Mouse (Mus musculus) testis, adult 2 months (tissue): ENCODE data around the gene Polr2a. TPM values are rescaled to one million over a fixed set of nuclear protein-coding genes. Genes with fewer than 3 reads are reported as not detected.

ENCODE experiments used
- H3K27ac ChIP-seq: fragments of 200-500 bp; 2 replicates; pipeline ENCODE4 v1.5.1; 2012; ENCODE audit warnings: low read depth, low read length; ENCODE audit not compliant: control insufficient read depth, insufficient read depth
- H3K27me3 ChIP-seq: fragments of 200-500 bp; 2 replicates; pipeline ENCODE4 v1.6.1; 2012; ENCODE audit warnings: mild to moderate bottlenecking, low read length, moderate library complexity; ENCODE audit not compliant: control insufficient read depth, insufficient read depth
- H3K36me3 ChIP-seq: fragments of 200-500 bp; 2 replicates; pipeline ENCODE4 v1.6.1; 2012; ENCODE audit warnings: mild to moderate bottlenecking, low read length; ENCODE audit not compliant: control insufficient read depth, insufficient read depth
- H3K4me1 ChIP-seq: fragments of 200-500 bp; 2 replicates; pipeline ENCODE4 v1.6.1; 2012; ENCODE audit warnings: low read length; ENCODE audit not compliant: control insufficient read depth, insufficient read depth
- H3K4me3 ChIP-seq: fragments of 200-500 bp; 2 replicates; pipeline ENCODE4 v1.5.1; 2012; ENCODE audit warnings: low read depth, mild to moderate bottlenecking, low read length, moderate library complexity, mixed read lengths; ENCODE audit not compliant: control insufficient read depth
- CTCF ChIP-seq: fragments of 200-500 bp; IDR thresholded peaks from 2 replicates; pipeline ENCODE4 v1.5.1; 2012; ENCODE audit warnings: low read depth, mild to moderate bottlenecking, inconsistent platforms, low read length, moderate library complexity; ENCODE audit not compliant: control insufficient read depth, insufficient read depth, insufficient replicate concordance
- POLR2A ChIP-seq: fragments of 200-500 bp; IDR thresholded peaks from 2 replicates; pipeline ENCODE4 v1.6.1; 2012; ENCODE audit warnings: low read depth, mild to moderate bottlenecking, inconsistent platforms, low read length, moderate library complexity; ENCODE audit not compliant: control insufficient read depth
- polyA plus RNA-seq: library from polyadenylated mRNA; depleted of rRNA; stranded (reverse); fragments of >200 nt; gene quantifications from 2 replicates; pipeline ENCODE4 v1.2.3, GENCODE M21; 2012; rRNA removed

The Polr2a gene
- polyA plus RNA-seq, 1 experiment = 75.8 TPM

DNA sequence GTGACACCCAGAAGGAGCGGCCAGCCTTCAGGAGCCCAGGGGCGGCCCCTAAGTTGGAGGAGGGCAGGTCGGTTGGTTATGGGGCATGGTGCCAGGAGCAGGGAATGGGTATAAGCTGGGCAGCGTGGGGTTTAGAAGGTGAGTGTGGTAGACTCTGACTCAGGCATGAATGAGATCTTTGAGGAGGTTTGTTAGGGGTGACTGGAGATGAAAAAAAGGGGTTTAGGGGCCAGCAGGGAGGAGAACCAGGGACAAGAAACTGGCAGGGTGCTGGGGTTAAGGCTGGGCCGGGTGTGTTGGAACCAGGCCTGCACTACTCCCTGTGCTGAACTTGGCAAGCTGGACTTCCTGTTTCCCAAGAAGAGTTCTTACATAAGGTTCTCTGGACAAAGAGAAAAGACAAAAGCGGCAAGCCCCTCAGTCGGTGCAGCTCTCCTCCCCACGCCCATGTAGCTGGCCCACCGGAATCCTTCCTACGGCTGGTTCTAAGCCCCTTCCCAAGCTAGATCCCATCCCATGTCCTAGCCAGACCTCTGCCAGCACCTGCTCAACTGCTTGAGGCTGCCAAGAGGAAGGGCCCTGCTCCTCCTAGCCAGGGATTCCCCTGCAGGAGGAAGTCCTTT is 72.8 kb downstream of the Polr2a start, which contains the start of gene Tnfsf13:
TSS of gene Tnfsf13 (minus strand) at position 259 of the 623 bp plus-strand sequence.
- no peaks in the 10 kb centered on the region for H3K27me3 ChIP-seq
- H3K4me1 ChIP-seq = peaks cover 9% of the 10 kb centered on the region
- H3K27ac ChIP-seq = peak within 1 kb of the TSS; percentile 96
- TF ChIP-seq POLR2A = peak; percentile 42; the same call in 1 of the 2 replicates
- TF ChIP-seq CTCF = no peak
- no peaks in the 10 kb centered on the region for H3K36me3 ChIP-seq
- H3K4me3 ChIP-seq = no peak within 1 kb of the TSS

GRCm38 (mm10) chr11:69684936-69685335 is 73.5 kb downstream of the Polr2a start:
- H3K4me1 ChIP-seq = peaks cover 9% of the 10 kb centered on the region
- TF ChIP-seq POLR2A = no peak
- H3K4me3 ChIP-seq = no peak overlapping the region
- peak overlapping the region; percentile 75 for H3K27ac ChIP-seq
- H3K36me3 ChIP-seq = no peaks in the 10 kb centered on the region
- no peaks in the 10 kb centered on the region for H3K27me3 ChIP-seq

DNA sequence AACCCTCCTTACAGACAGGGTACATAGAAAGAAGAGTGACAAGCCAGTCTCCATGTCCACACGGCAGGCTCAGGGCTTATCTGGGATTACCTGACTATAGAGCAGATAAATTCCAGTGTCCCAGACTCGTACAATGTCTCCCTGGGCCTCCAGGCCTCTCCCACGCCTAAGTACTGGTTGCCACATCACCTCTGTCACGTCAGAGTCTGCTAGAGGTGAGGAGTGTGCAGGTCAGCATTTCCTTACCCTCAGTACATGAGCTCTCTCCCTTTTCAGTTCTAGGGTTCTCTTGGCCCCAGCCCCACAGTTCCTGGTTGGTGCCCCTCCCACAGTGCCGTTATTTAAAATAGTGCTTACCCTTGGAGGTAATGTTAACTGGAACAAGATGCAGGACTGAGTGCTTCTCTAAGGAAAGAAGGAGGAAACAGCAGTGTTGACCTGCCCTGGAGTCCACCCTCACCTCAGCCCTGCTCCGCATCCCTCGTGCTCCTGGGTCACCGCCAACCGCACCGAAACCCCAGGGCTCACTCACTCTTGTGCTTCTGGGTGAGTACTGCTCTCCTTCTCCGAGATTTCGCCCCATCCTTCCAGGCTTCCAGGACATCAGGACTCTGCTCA is 74.2 kb downstream of the Polr2a start:
- peaks cover 9% of the 10 kb centered on the region for H3K4me1 ChIP-seq
- no peak overlapping the region; the same call in 1 of the 2 replicates for H3K4me3 ChIP-seq
- peak overlapping the region; percentile 62 for H3K27ac ChIP-seq
- TF ChIP-seq CTCF (no peak), POLR2A (no peak)
- H3K27me3 ChIP-seq = no peaks in the 10 kb centered on the region
- H3K36me3 ChIP-seq = no peaks in the 10 kb centered on the region

Other genes with a start within 250 kb of the Polr2a start
- gene Dnah2, start 209.5 kb downstream of the Polr2a start, polyA plus RNA-seq = 39.3 and 42.7 TPM in 2 replicates
- 2.7 and 3.3 TPM in 2 replicates for gene Efnb3, start 198.4 kb downstream of the Polr2a start, polyA plus RNA-seq
- 9.5 and 9.7 TPM in 2 replicates for gene Wrap53, start 178.4 kb downstream of the Polr2a start, polyA plus RNA-seq
- gene Trp53, start 178.3 kb downstream of the Polr2a start, polyA plus RNA-seq = 22.1 TPM in 2 replicates
- gene Atp1b2, start 152.7 kb downstream of the Polr2a start, polyA plus RNA-seq = 27.9 and 40.5 TPM in 2 replicates
- gene Shbg, start 140.7 kb downstream of the Polr2a start, polyA plus RNA-seq = 11.9 and 16.4 TPM in 2 replicates
- 7.0 and 9.4 TPM in 2 replicates for gene Sat2, start 136.6 kb downstream of the Polr2a start, polyA plus RNA-seq
- gene Fxr2, start 125.6 kb downstream of the Polr2a start, polyA plus RNA-seq = 63.3 and 69.1 TPM in 2 replicates
- gene Sox15, start 103.3 kb downstream of the Polr2a start, polyA plus RNA-seq = 0.25 and 0.38 TPM in 2 replicates
- gene Mpdu1, start 96.0 kb downstream of the Polr2a start, polyA plus RNA-seq = 41.9 and 42.5 TPM in 2 replicates
- 3.9 and 4.4 TPM in 2 replicates for gene Cd68, start 92.5 kb downstream of the Polr2a start, polyA plus RNA-seq
- gene Eif4a1, start 86.2 kb downstream of the Polr2a start, polyA plus RNA-seq = 166 and 210 TPM in 2 replicates
- gene Senp3, start 76.6 kb downstream of the Polr2a start, polyA plus RNA-seq = 54.7 and 67.6 TPM in 2 replicates
- 4.2 and 5.6 TPM in 2 replicates for gene Tnfsf13, start 72.9 kb downstream of the Polr2a start, polyA plus RNA-seq
- 2.9 and 3.3 TPM in 2 replicates for gene Tnfsf12, start 62.8 kb downstream of the Polr2a start, polyA plus RNA-seq
- 1.3 and 1.9 TPM in 2 replicates for gene Tnfsfm13, start 62.5 kb downstream of the Polr2a start, polyA plus RNA-seq
- 210 and 236 TPM in 2 replicates for gene Slc35g3, start 3.3 kb upstream of the Polr2a start, polyA plus RNA-seq
- gene Zbtb4, start 7.3 kb upstream of the Polr2a start, polyA plus RNA-seq = 5.1 and 6.0 TPM in 2 replicates
- gene Chrnb1, start 37.3 kb upstream of the Polr2a start, polyA plus RNA-seq = 0.79 and 1.2 TPM in 2 replicates
- gene Fgf11, start 43.2 kb upstream of the Polr2a start, polyA plus RNA-seq = 2.7 and 3.2 TPM in 2 replicates
- 0.52 and 0.79 TPM in 2 replicates for gene Tmem102, start 47.0 kb upstream of the Polr2a start, polyA plus RNA-seq
- 136 and 193 TPM in 2 replicates for gene Gm39566, start 56.7 kb upstream of the Polr2a start, polyA plus RNA-seq
- 758 and 858 TPM in 2 replicates for gene Spem2, start 59.8 kb upstream of the Polr2a start, polyA plus RNA-seq
- 1,704 and 1,758 TPM in 2 replicates for gene Spem1, start 63.5 kb upstream of the Polr2a start, polyA plus RNA-seq
- 2.4 and 2.7 TPM in 2 replicates for gene Nlgn2, start 79.1 kb upstream of the Polr2a start, polyA plus RNA-seq
- 21.9 and 22.7 TPM in 2 replicates for gene Tmem256, start 79.9 kb upstream of the Polr2a start, polyA plus RNA-seq
- gene Plscr3, start 87.7 kb upstream of the Polr2a start, polyA plus RNA-seq = 6.5 and 8.5 TPM in 2 replicates
- gene Tnk1, start 100.1 kb upstream of the Polr2a start, polyA plus RNA-seq = 1.6 and 1.9 TPM in 2 replicates
- gene Tmem95, start 119.4 kb upstream of the Polr2a start, polyA plus RNA-seq = 20.8 and 27.5 TPM in 2 replicates
- gene Kctd11, start 122.8 kb upstream of the Polr2a start, polyA plus RNA-seq = 0.47 and 0.69 TPM in 2 replicates
- 4.0 and 4.9 TPM in 2 replicates for gene Acap1, start 136.9 kb upstream of the Polr2a start, polyA plus RNA-seq
- gene 2810408A11Rik, start 142.3 kb upstream of the Polr2a start, polyA plus RNA-seq = 124 and 125 TPM in 2 replicates
- 57.7 and 61.1 TPM in 2 replicates for gene Neurl4, start 142.4 kb upstream of the Polr2a start, polyA plus RNA-seq
- gene Gps2, start 155.3 kb upstream of the Polr2a start, polyA plus RNA-seq = 290 and 295 TPM in 2 replicates
- 621 and 702 TPM in 2 replicates for gene Eif5a, start 163.3 kb upstream of the Polr2a start, polyA plus RNA-seq
- 3,709 and 3,883 TPM in 2 replicates for gene Ybx2, start 177.2 kb upstream of the Polr2a start, polyA plus RNA-seq
- gene Slc2a4, start 189.6 kb upstream of the Polr2a start, polyA plus RNA-seq = 1.9 and 3.6 TPM in 2 replicates
- gene Cldn7, start 206.1 kb upstream of the Polr2a start, polyA plus RNA-seq = 3.0 and 4.9 TPM in 2 replicates
- gene Ctdnep1, start 222.5 kb upstream of the Polr2a start, polyA plus RNA-seq = 120 and 137 TPM in 2 replicates
- 225 and 226 TPM in 2 replicates for gene Elp5, start 223.9 kb upstream of the Polr2a start, polyA plus RNA-seq
- gene Gabarap, start 232.5 kb upstream of the Polr2a start, polyA plus RNA-seq = 659 and 826 TPM in 2 replicates
- 19.0 and 21.2 TPM in 2 replicates for gene Phf23, start 237.1 kb upstream of the Polr2a start, polyA plus RNA-seq
- 15.2 and 16.4 TPM in 2 replicates for gene Dvl2, start 242.0 kb upstream of the Polr2a start, polyA plus RNA-seq